Comparison of ENCODE assay signal across 30 mouse cellular contexts in the genomic region with DNA sequence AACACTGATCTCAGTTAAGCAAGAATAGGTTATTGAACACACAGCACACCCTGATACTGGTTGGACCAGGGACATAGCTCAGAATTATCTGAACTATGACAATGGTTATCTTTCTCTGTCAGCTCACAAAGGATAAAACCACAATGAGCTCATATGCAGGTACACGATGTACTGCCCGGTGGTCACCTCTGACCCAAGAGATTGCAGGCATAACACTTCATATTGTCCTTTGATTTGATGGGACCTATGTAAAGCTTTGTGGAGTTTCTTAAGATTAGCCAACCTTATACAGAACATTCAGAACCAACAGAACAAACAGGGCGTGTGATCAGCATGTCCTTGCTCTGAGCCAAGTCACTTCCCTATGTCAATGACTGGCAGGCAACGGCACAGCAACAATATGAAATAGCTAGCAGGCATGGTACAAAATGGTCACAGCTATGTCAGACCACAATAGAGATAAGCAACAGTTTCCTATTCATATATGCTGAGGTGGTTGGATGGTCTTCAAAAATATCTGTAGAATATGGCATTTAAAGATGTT. TPM values are rescaled to one million over a fixed set of nuclear protein-coding genes. Genes with fewer than 3 reads are reported as not detected.
DNase-seq lines count a peak whose midpoint lies in the region; ATAC-seq and TF ChIP-seq lines count a peak whose summit lies in the region.
"Had no signal": no experiment of that assay in that cellular context is flagged by ENCODE, and none has a peak within 500 bp of the region (broad histone marks: within the 10 kb centered on the region; RNA-seq: fewer than 3 reads in every experiment).

No protein-coding gene starts in this region.

- 82% methylated on average over 4 of the region's 4 CpGs for WGBS in lung, postnatal 0 days
- WGBS in stomach, postnatal 0 days, result 67% methylated on average over 4 of the region's 4 CpGs

- H3K4me1 ChIP-seq in lung, postnatal 0 days (ENCODE audit: insufficient read depth, low read depth, low read length), result no peaks in the 10 kb centered on the region
- peaks cover 13 to 22% of the 10 kb centered on the region in 2 experiments for H3K4me1 ChIP-seq in MEL (ENCODE audit: control insufficient read depth in 1 of 2, insufficient read depth in 2 of 2, low read length in 2 of 2)
- H3K4me1 ChIP-seq in stomach, postnatal 0 days (replicated peaks; ENCODE audit: control insufficient read depth, insufficient read depth), result no peaks in the 10 kb centered on the region
- H3K4me1 ChIP-seq: embryonic facial prominence, embryonic 12.5 days; embryonic facial prominence, embryonic 15.5 days; forebrain, embryonic 12.5 days; forebrain, embryonic 15.5 days; heart, embryonic 13.5 days had no signal

- no peaks in the 10 kb centered on the region for H3K79me2 ChIP-seq in MEL (ENCODE audit: control insufficient read depth, insufficient read depth, low read length, poor library complexity)

- no peak for TF ChIP-seq POLR2A in MEL (IDR thresholded peaks at IDR 0.05; ENCODE audit: control insufficient read depth in 1 of 2, insufficient read depth in 1 of 2, low read depth in 1 of 2, low read length in 2 of 2, poor library complexity in 1 of 2)

- no peak for TF ChIP-seq CTCF in lung, postnatal 0 days (IDR thresholded peaks at IDR 0.05)
- no peak for TF ChIP-seq CTCF in MEL (IDR thresholded peaks at IDR 0.05 in 2 of 3, conservative IDR thresholded peaks at IDR 0.05 in 1 of 3; ENCODE audit: control insufficient read depth in 1 of 3, insufficient read depth in 1 of 3, low read depth in 2 of 3, low read length in 3 of 3, poor library complexity in 1 of 3, severe bottlenecking in 1 of 3)
- no peak for TF ChIP-seq CTCF in stomach, postnatal 0 days (IDR thresholded peaks at IDR 0.05; ENCODE audit: low read depth)

- H3K4me2 ChIP-seq in lung, postnatal 0 days (replicated peaks; ENCODE audit: low read depth, low read length), result no peak overlapping the region
- H3K4me2 ChIP-seq in stomach, postnatal 0 days (replicated peaks; ENCODE audit: low read depth), result no peak overlapping the region
- H3K4me2 ChIP-seq: embryonic facial prominence, embryonic 12.5 days; embryonic facial prominence, embryonic 15.5 days; forebrain, embryonic 12.5 days; forebrain, embryonic 15.5 days; heart, embryonic 13.5 days; hindbrain, embryonic 14.5 days had no signal

- DNase-seq in lung, postnatal 0 days (ENCODE audit: low spot score), result no peak
- DNase-seq in lung, adult 18-20 months, result no peak
- peak; percentile 75 for DNase-seq in MEL (ENCODE audit: low read depth, low spot score)
- DNase-seq in fat pad, adult 2 months (ENCODE audit: extremely low read depth, low read depth, low spot score), result peak; percentile 94
- DNase-seq in stomach, postnatal 0 days (ENCODE audit: low spot score), result no peak
- no peak for DNase-seq in spleen, adult 12 weeks (ENCODE audit: low spot score)
- no peak for DNase-seq in kidney, postnatal 25 days
- DNase-seq: adrenal gland, adult 2 months; adrenal gland, postnatal 14 days; cerebellum, adult 11 months; cerebellum, adult 2 months; cerebellum, adult 9-11 months; cerebellum, postnatal 25 days; gastrocnemius, postnatal 10 days; gastrocnemius, postnatal 36 days; heart, adult 18-20 months; heart, postnatal 14 days; heart, postnatal 4 days had no signal

- H3K27ac ChIP-seq in lung, postnatal 0 days (ENCODE audit: low read length), result no peak overlapping the region
- H3K27ac ChIP-seq in MEL (ENCODE audit: control insufficient read depth, low read depth, low read length), result peak overlapping the region; percentile 26; the same call in 1 of the 2 replicates
- no peak overlapping the region for H3K27ac ChIP-seq in stomach, postnatal 0 days (replicated peaks)
- H3K27ac ChIP-seq: embryonic facial prominence, embryonic 12.5 days; embryonic facial prominence, embryonic 15.5 days; forebrain, embryonic 12.5 days; forebrain, embryonic 15.5 days; heart, embryonic 13.5 days; hindbrain, embryonic 14.5 days; hindbrain, postnatal 0 days had no signal

- no peak overlapping the region for H3K4me3 ChIP-seq in lung, postnatal 0 days (ENCODE audit: low read depth, low read length)
- no peak overlapping the region for H3K4me3 ChIP-seq in MEL (ENCODE audit: control insufficient read depth in 1 of 2, insufficient read depth in 1 of 2, low read depth in 2 of 2, low read length in 2 of 2)
- no peak overlapping the region for H3K4me3 ChIP-seq in stomach, postnatal 0 days (ENCODE audit: low read depth, low read length)
- H3K4me3 ChIP-seq: embryonic facial prominence, embryonic 12.5 days; embryonic facial prominence, embryonic 15.5 days; forebrain, embryonic 12.5 days; forebrain, embryonic 15.5 days; heart, embryonic 13.5 days had no signal

- TF ChIP-seq EP300 in lung, postnatal 0 days (IDR thresholded peaks at IDR 0.05), result peak; percentile 60
- peak in 1 of 2 experiments; percentile 37; a peak in 2 of 4 replicates for TF ChIP-seq EP300 in MEL (IDR thresholded peaks at IDR 0.05; ENCODE audit: low read depth in 1 of 2, low read length in 2 of 2)
- TF ChIP-seq EP300 in stomach, postnatal 0 days (optimal IDR thresholded peaks at IDR 0.05), result no peak

- no peaks in the 10 kb centered on the region for H3K9me3 ChIP-seq in lung, postnatal 0 days (ENCODE audit: low read length)
- H3K9me3 ChIP-seq in MEL (replicated peaks; ENCODE audit: insufficient read depth, low read length), result no peaks in the 10 kb centered on the region
- H3K9me3 ChIP-seq in stomach, postnatal 0 days (ENCODE audit: control insufficient read depth, low read length), result no peaks in the 10 kb centered on the region
- H3K9me3 ChIP-seq: embryonic facial prominence, embryonic 12.5 days; embryonic facial prominence, embryonic 15.5 days; forebrain, embryonic 12.5 days; forebrain, embryonic 15.5 days; heart, embryonic 13.5 days had no signal

- no peaks in the 10 kb centered on the region for H3K36me3 ChIP-seq in lung, postnatal 0 days (ENCODE audit: insufficient read depth, low read length)
- H3K36me3 ChIP-seq in MEL (ENCODE audit: control insufficient read depth in 1 of 2, insufficient read depth in 2 of 2, low read length in 2 of 2), result peaks cover 0 to 10% of the 10 kb centered on the region in 2 experiments; a peak in 2 of 4 replicates
- H3K36me3 ChIP-seq in stomach, postnatal 0 days (ENCODE audit: control insufficient read depth, insufficient read depth, low read length), result no peaks in the 10 kb centered on the region
- H3K36me3 ChIP-seq: embryonic facial prominence, embryonic 12.5 days; embryonic facial prominence, embryonic 15.5 days; forebrain, embryonic 12.5 days; forebrain, embryonic 15.5 days; heart, embryonic 13.5 days had no signal

- ATAC-seq in lung, postnatal 0 days, result no peak
- ATAC-seq in stomach, postnatal 0 days (ENCODE audit: low FRiP score, low TSS enrichment), result 0 out of 2 replicates have a peak, but pooled peaks have one; percentile 38
- ATAC-seq: forebrain, embryonic 15.5 days; hindbrain, postnatal 0 days; inflammation-experienced regulatory T-cells, adult 6 months; intestine, embryonic 16.5 days; Patski had no signal

- H3K27me3 ChIP-seq in lung, postnatal 0 days (replicated peaks; ENCODE audit: insufficient read depth, low read length), result no peaks in the 10 kb centered on the region
- H3K27me3 ChIP-seq in MEL (ENCODE audit: control insufficient read depth in 1 of 2, insufficient read depth in 2 of 2, low read length in 2 of 2), result peaks cover 4 to 5% of the 10 kb centered on the region in 2 experiments
- no peaks in the 10 kb centered on the region for H3K27me3 ChIP-seq in stomach, postnatal 0 days (ENCODE audit: control insufficient read depth, insufficient read depth, low read length)
- H3K27me3 ChIP-seq: embryonic facial prominence, embryonic 12.5 days; embryonic facial prominence, embryonic 15.5 days; forebrain, embryonic 12.5 days; forebrain, embryonic 15.5 days had no signal

- H3K9ac ChIP-seq in lung, postnatal 0 days (replicated peaks; ENCODE audit: low read depth), result no peak overlapping the region
- no peak overlapping the region for H3K9ac ChIP-seq in MEL (ENCODE audit: control insufficient read depth, low read depth, low read length, poor library complexity, severe bottlenecking)
- H3K9ac ChIP-seq in stomach, postnatal 0 days (ENCODE audit: low read length), result no peak overlapping the region
- H3K9ac ChIP-seq: embryonic facial prominence, embryonic 12.5 days; embryonic facial prominence, embryonic 15.5 days; forebrain, embryonic 12.5 days; forebrain, embryonic 15.5 days; heart, embryonic 13.5 days; hindbrain, embryonic 14.5 days had no signal

- TF ChIP-seq RAD21 in MEL (IDR thresholded peaks at IDR 0.05; ENCODE audit: low read depth, low read length), result no peak

TF ChIP-seq in MEL, 35 proteins besides CTCF, POLR2A, EP300 and RAD21:
- TF ChIP-seq ZC3H11A (IDR thresholded peaks at IDR 0.05; ENCODE audit: low read depth, low read length) (no peak), TAL1 (IDR thresholded peaks at IDR 0.05; ENCODE audit: low read length) (peak; percentile 40), GATA1 (IDR thresholded peaks at IDR 0.05; ENCODE audit: low read depth, low read length) (peak; percentile 16; the same call in 1 of the 2 replicates)

RNA-seq across cellular contexts. Expression of gene Scd3, which starts 28.6 kb away (rescaled TPM):
- polyA plus RNA-seq in lung, postnatal 0 days (2015; fragmentation: Nextera tagmentation; extraction: Ambion mirVana), result 0.50 and 0.60 TPM in 2 replicates
- 0.96 and 1.4 TPM in 2 replicates for total RNA-seq in MEL (2012; rRNA removed)
- 100 to 1,000 TPM in 1 of 2 experiments, under 1 TPM in 1; 0.65 to 745 TPM for polyA plus RNA-seq in MEL (2012; ENCODE audit: insufficient read depth in 1 of 2, insufficient read length in 2 of 2, low read depth in 1 of 2, low replicate concordance in 2 of 2, missing spikeins in 1 of 2)
- polyA plus RNA-seq in stomach, postnatal 0 days (2015; fragmentation: Nextera tagmentation; extraction: Ambion mirVana), result 0.05 and 0.10 TPM in 2 replicates
- total RNA-seq: adrenal gland, postnatal 14 days; gastrocnemius, adult 18-20 months; gastrocnemius, postnatal 10 days; gastrocnemius, postnatal 36 days; heart, adult 18-20 months; heart, postnatal 14 days; heart, postnatal 4 days had no signal
- polyA plus RNA-seq: adrenal gland, adult 2 months; inflammation-experienced regulatory T-cells, adult 6 months had no signal

RNA-seq across cellular contexts. Expression of gene Pkd2l1, which starts 39.4 kb away (rescaled TPM):
- polyA plus RNA-seq in lung, postnatal 0 days (2015; fragmentation: Nextera tagmentation; extraction: Ambion mirVana), result 0.04 and 0.05 TPM in 2 replicates
- not detected in 2 replicates for total RNA-seq in MEL (2012; rRNA removed)
- not detected for polyA plus RNA-seq in MEL (2012; ENCODE audit: insufficient read depth in 1 of 2, insufficient read length in 2 of 2, low read depth in 1 of 2, low replicate concordance in 2 of 2, missing spikeins in 1 of 2)
- polyA plus RNA-seq in stomach, postnatal 0 days (2015; fragmentation: Nextera tagmentation; extraction: Ambion mirVana), result not detected in 2 replicates
- total RNA-seq: adrenal gland, adult 2 months; adrenal gland, postnatal 14 days; gastrocnemius, adult 18-20 months; gastrocnemius, postnatal 10 days; gastrocnemius, postnatal 36 days; heart, adult 18-20 months; heart, postnatal 14 days; heart, postnatal 4 days had no signal
- polyA plus RNA-seq: adrenal gland, adult 2 months; embryonic facial prominence, embryonic 12.5 days; embryonic facial prominence, embryonic 15.5 days; heart, embryonic 16.5 days; intestine, embryonic 16.5 days had no signal

Comparison
In these comparisons a context has a peak if more than half of its experiments do, and no peak if none do; other contexts are left out.
1. DNase-seq: peak in MEL (single experiment) and fat pad, adult 2 months (single experiment); none in lung, postnatal 0 days (single experiment), lung, adult 18-20 months (0 of 2), stomach, postnatal 0 days (single experiment), spleen, adult 12 weeks (single experiment) and kidney, postnatal 25 days (0 of 2).